Comparison of ENCODE assay signal across 8 mouse cellular contexts in genomic region chr2:156614258-156614556, GRCm38 (mm10). TPM values are rescaled to one million over a fixed set of nuclear protein-coding genes. Genes with fewer than 3 reads are reported as not detected.
DNase-seq lines count a peak whose midpoint lies in the region; ATAC-seq lines count a peak whose summit lies in the region.

No protein-coding gene starts in this region.

- H3K9ac ChIP-seq in embryonic facial prominence, embryonic 12.5 days, result peak overlapping the region; percentile 69
- peak overlapping the region; percentile 59 for H3K9ac ChIP-seq in limb, embryonic 11.5 days (ENCODE audit: low read length)
- peak overlapping the region; percentile 1 for H3K9ac ChIP-seq in stomach, embryonic 15.5 days

- DNase-seq in layer of hippocampus, adult 11-12 months (ENCODE audit: low spot score), result peak; percentile 31
- DNase-seq in layer of hippocampus, adult 8-10 months (ENCODE audit: low spot score in 2 of 2), result no peak
- DNase-seq in brain, adult 2 months (ENCODE audit: low read depth, low spot score), result peak; percentile 38
- peak; percentile 34 for DNase-seq in limb, embryonic 11.5 days (ENCODE audit: low spot score)
- no peak for DNase-seq in urinary bladder, postnatal 4 days (ENCODE audit: low spot score in 2 of 2)
- DNase-seq in lung, postnatal 10 days, result no peak

- peak overlapping the region; percentile 71 for H3K4me3 ChIP-seq in embryonic facial prominence, embryonic 12.5 days
- peak overlapping the region; percentile 65 for H3K4me3 ChIP-seq in limb, embryonic 11.5 days (ENCODE audit: low read depth, low read length)
- peak overlapping the region; percentile 63 for H3K4me3 ChIP-seq in stomach, embryonic 15.5 days (replicated peaks)

- WGBS in embryonic facial prominence, embryonic 12.5 days, result 1% methylated on average over 18 of the region's 18 CpGs
- 0% methylated on average over 18 of the region's 18 CpGs for WGBS in limb, embryonic 11.5 days
- WGBS in stomach, embryonic 15.5 days, result under 1% methylated on average over 18 of the region's 18 CpGs

- no peak overlapping the region for H3K27ac ChIP-seq in embryonic facial prominence, embryonic 12.5 days
- H3K27ac ChIP-seq in limb, embryonic 11.5 days (replicated peaks; ENCODE audit: low read depth, low read length), result no peak overlapping the region
- H3K27ac ChIP-seq in stomach, embryonic 15.5 days, result no peak overlapping the region

- H3K9me3 ChIP-seq in embryonic facial prominence, embryonic 12.5 days, result no peaks in the 10 kb centered on the region
- no peaks in the 10 kb centered on the region for H3K9me3 ChIP-seq in limb, embryonic 11.5 days (ENCODE audit: control insufficient read depth, low read length)
- no peaks in the 10 kb centered on the region for H3K9me3 ChIP-seq in stomach, embryonic 15.5 days

- peak overlapping the region; percentile 97 for H3K4me2 ChIP-seq in embryonic facial prominence, embryonic 12.5 days (replicated peaks)
- H3K4me2 ChIP-seq in limb, embryonic 11.5 days (ENCODE audit: low read depth, severe bottlenecking), result peak overlapping the region; percentile 98
- H3K4me2 ChIP-seq in stomach, embryonic 15.5 days, result peak overlapping the region; percentile 98

- H3K27me3 ChIP-seq in embryonic facial prominence, embryonic 12.5 days, result peaks cover 61% of the 10 kb centered on the region
- peaks cover 48% of the 10 kb centered on the region for H3K27me3 ChIP-seq in limb, embryonic 11.5 days (ENCODE audit: control insufficient read depth, insufficient read depth, low read length)
- H3K27me3 ChIP-seq in stomach, embryonic 15.5 days (replicated peaks), result peaks cover 63% of the 10 kb centered on the region

- H3K4me1 ChIP-seq in embryonic facial prominence, embryonic 12.5 days, result peaks cover 11% of the 10 kb centered on the region
- peaks cover 9% of the 10 kb centered on the region for H3K4me1 ChIP-seq in limb, embryonic 11.5 days (ENCODE audit: control insufficient read depth, insufficient read depth, low read length)
- peaks cover 13% of the 10 kb centered on the region; the same call in 1 of the 2 replicates for H3K4me1 ChIP-seq in stomach, embryonic 15.5 days

- no peak for ATAC-seq in embryonic facial prominence, embryonic 12.5 days (ENCODE audit: insufficient number of reproducible peaks, insufficient read depth, low FRiP score, low TSS enrichment)
- peak; percentile 26; the same call in 1 of the 2 replicates for ATAC-seq in limb, embryonic 11.5 days (ENCODE audit: insufficient number of reproducible peaks, low FRiP score, low TSS enrichment, low read depth)
- no peak for ATAC-seq in stomach, embryonic 15.5 days (ENCODE audit: insufficient read depth, low FRiP score, low read depth)

- H3K36me3 ChIP-seq in embryonic facial prominence, embryonic 12.5 days, result no peaks in the 10 kb centered on the region
- H3K36me3 ChIP-seq in limb, embryonic 11.5 days (ENCODE audit: control insufficient read depth, insufficient read depth, low read length), result no peaks in the 10 kb centered on the region
- H3K36me3 ChIP-seq in stomach, embryonic 15.5 days, result no peaks in the 10 kb centered on the region

RNA-seq across cellular contexts. Expression of gene Dlgap4, which starts 0.7 kb away (rescaled TPM):
- 100 to 1,000 TPM; 180 to 193 (median 189) TPM for total RNA-seq in layer of hippocampus, adult 8-10 months (2022)
- 132 and 137 TPM in 2 replicates for polyA plus RNA-seq in embryonic facial prominence, embryonic 12.5 days (2016; fragmentation: Nextera tagmentation; extraction: Ambion mirVana)
- polyA plus RNA-seq in limb, embryonic 11.5 days (2014; fragmentation: Nextera tagmentation; extraction: Ambion mirVana), result 119 and 121 TPM in 2 replicates
- polyA plus RNA-seq in stomach, embryonic 15.5 days (2015; fragmentation: Nextera tagmentation; extraction: Ambion mirVana), result 56.3 and 57.0 TPM in 2 replicates

Comparison
In these comparisons a context has a peak if more than half of its experiments do, and no peak if none do; other contexts are left out.
1. DNase-seq: peak in layer of hippocampus, adult 11-12 months (single experiment), brain, adult 2 months (single experiment) and limb, embryonic 11.5 days (single experiment); none in layer of hippocampus, adult 8-10 months (0 of 2), urinary bladder, postnatal 4 days (0 of 2) and lung, postnatal 10 days (single experiment).
2. H3K9ac ChIP-seq: peak in every context shown above with its lines; median percentile 69 in embryonic facial prominence, embryonic 12.5 days; 59 in limb, embryonic 11.5 days; 1 in stomach, embryonic 15.5 days.
3. Peak in every context shown above with its lines, with median percentiles within 50 percentile points of each other: H3K4me2 ChIP-seq and H3K4me3 ChIP-seq.